Mouse (Mus musculus) G1E (cell line): Measurements from ENCODE around the gene Izumo4. TPM values are rescaled to one million over a fixed set of nuclear protein-coding genes. Genes with fewer than 3 reads are reported as not detected.
A peak's percentile ranks its signal among the peaks of the same experiment; 100 is the strongest.

Source experiments
- ATAC-seq: 2 replicates; pipeline ENCODE4 v1.8.0; 2016; ENCODE audit warnings: mild to moderate bottlenecking; ENCODE audit not compliant: insufficient number of reproducible peaks, poor library complexity, low FRiP score, severe bottlenecking; ENCODE audit errors: extremely low read depth
- DNase-seq: peaks from one replicate; pipeline ENCODE4 v3.0.0; 2012; ENCODE audit warnings: low spot score
- H3K27me3 ChIP-seq: 2 replicates; pipeline ENCODE4 v1.6.1; 2012; ENCODE audit warnings: mild to moderate bottlenecking, low read length, inconsistent platforms; ENCODE audit not compliant: insufficient read depth
- H3K36me3 ChIP-seq: replicated peaks from 2 replicates; pipeline ENCODE3; 2012; ENCODE audit warnings: mild to moderate bottlenecking, inconsistent platforms
- H3K4me1 ChIP-seq: 2 replicates; pipeline ENCODE4 v1.6.1; 2012; ENCODE audit warnings: low read depth, low read length, inconsistent platforms, mixed read lengths; ENCODE audit not compliant: insufficient read depth
- H3K4me3 ChIP-seq: 2 replicates; pipeline ENCODE4 v1.5.1; 2012; ENCODE audit warnings: low read depth, mild to moderate bottlenecking, inconsistent platforms, low read length, moderate library complexity, mixed read lengths
- H3K9me3 ChIP-seq: replicated peaks from 2 replicates; pipeline ENCODE4 v1.6.1; 2012; ENCODE audit warnings: inconsistent platforms
- CTCF ChIP-seq: IDR thresholded peaks from 2 replicates; pipeline ENCODE4 v1.5.1; 2012; ENCODE audit warnings: low read depth, low read length, inconsistent platforms, mixed read lengths
- GATA1 ChIP-seq: IDR thresholded peaks from 2 replicates; pipeline ENCODE4 v1.6.1; 2012; ENCODE audit warnings: borderline replicate concordance, low read length, inconsistent platforms, mixed read lengths
- GATA2 ChIP-seq: IDR thresholded peaks from 2 replicates; pipeline ENCODE4 v1.6.1; 2012; ENCODE audit warnings: low read depth, low read length, inconsistent platforms, borderline replicate concordance
- POLR2AphosphoS5 ChIP-seq: IDR thresholded peaks from 2 replicates; pipeline ENCODE4 v1.6.1; 2012; ENCODE audit warnings: low read depth, low read length, inconsistent platforms; ENCODE audit not compliant: insufficient replicate concordance
- TAL1 ChIP-seq: conservative IDR thresholded peaks from 2 replicates; pipeline ENCODE4 v1.6.1; 2012; ENCODE audit warnings: low read depth, low read length, inconsistent platforms, mixed read lengths
- polyA plus RNA-seq: library from polyadenylated mRNA; stranded (reverse); fragments of >175 nt; gene quantifications from 2 replicates; pipeline ENCODE4 v1.2.3, GENCODE M21; 2012
- total RNA-seq, 2 experiments: library from RNA; stranded (forward) in 1 of 2; stranded (reverse) in 1 of 2; fragments of 200-1000 nt in 1 of 2; fragments of >200 nt in 1 of 2; fragmentation: Nextera tagmentation in 1 of 2; gene quantifications; 2 replicates each; pipeline ENCODE4 v1.2.3; 2014 to 2017

The Izumo4 gene
- total and polyA plus RNA-seq, 3 experiments, result 5.9 to 8.2 (median 7.4) TPM

DNA sequence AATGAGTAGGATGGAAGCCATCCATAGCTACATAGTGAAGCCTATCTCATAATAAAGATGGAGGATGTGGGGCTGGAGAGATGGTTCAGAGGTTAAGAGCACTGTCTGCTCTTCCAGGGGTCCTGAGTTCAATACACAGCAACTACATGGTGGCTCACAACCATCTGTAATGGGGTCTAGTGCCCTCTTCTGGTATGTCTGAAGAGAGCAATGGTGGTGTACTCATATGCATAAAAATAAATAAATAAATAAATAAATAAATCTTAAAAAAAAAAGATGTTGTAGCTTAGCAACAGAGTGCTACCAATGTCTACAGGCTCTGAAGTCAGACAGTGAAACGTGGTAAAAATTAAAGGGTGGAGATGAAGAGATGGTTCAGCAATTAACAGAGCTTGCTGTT, 36.7 kb downstream of the Izumo4 start:
- TF ChIP-seq GATA1 (no peak), POLR2AphosphoS5 (no peak), CTCF (no peak), TAL1 (no peak), GATA2 (no peak)
- peaks cover 54% of the 10 kb centered on the region for H3K4me1 ChIP-seq
- no peaks in the 10 kb centered on the region for H3K27me3 ChIP-seq
- no peak for ATAC-seq
- peaks cover 65% of the 10 kb centered on the region for H3K36me3 ChIP-seq
- no peak overlapping the region for H3K4me3 ChIP-seq
- no peak for DNase-seq
- no peaks in the 10 kb centered on the region for H3K9me3 ChIP-seq

DNA sequence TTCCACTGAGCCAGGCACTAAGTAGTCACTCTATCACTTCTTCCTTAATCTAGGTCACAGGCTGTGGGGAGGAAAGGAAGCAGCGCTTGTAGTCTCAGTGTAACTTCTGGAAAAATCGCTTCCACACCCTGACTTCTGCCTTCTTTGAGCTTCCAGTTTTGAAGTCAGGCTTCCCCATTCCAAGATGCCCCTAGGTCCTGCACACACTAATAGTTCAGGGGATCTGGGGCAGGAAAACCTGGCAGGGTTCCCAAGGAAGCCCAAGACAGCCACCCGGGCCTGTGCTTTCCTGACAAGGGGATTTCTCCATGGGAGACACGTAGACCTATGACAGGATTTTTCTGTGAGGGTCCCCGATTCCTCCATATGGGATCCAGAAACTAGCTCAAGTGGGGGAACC, 39.2 kb downstream of the Izumo4 start:
- Histone ChIP-seq H3K36me3 (peaks cover 42% of the 10 kb centered on the region), H3K4me1 (peaks cover 58% of the 10 kb centered on the region), H3K9me3 (no peaks in the 10 kb centered on the region), H3K27me3 (peaks cover under 1% of the 10 kb centered on the region; the same call in 1 of the 2 replicates), H3K4me3 (peak overlapping the region; percentile 87)
- TF ChIP-seq CTCF (no peak), POLR2AphosphoS5 (no peak), GATA1 (no peak), TAL1 (no peak), GATA2 (no peak)
- ATAC-seq, result no peak
- DNase-seq, result no peak

DNA sequence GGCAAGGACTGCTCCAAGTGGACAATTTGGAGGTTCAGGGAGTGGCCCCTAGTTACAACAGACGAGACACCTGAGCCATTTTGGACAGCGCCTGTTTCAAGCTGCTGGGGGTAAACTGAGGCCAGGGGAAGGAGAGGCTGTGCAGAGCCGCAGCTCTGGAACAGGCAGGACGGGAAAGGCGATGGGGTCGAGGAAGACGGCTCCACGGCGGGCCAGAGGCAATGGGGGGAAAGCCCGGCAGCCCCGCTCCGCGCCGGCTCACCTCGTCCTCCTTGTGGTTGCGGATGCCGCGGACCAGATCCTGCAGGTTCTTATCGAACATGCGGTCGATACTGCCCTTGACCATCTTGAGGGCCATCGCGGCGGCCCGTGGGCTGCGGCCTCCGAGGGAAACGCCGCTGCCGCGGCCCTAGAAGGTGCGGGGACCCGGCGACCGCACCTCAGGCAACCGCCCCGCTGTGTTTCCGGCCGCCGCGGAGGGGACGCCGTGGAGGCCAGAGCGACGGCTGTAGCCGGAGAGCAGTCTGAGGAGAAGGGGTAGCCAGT, 39.7 kb downstream of the Izumo4 start:
- H3K4me1 ChIP-seq, result peaks cover 54% of the 10 kb centered on the region
- ATAC-seq, result no peak

DNA sequence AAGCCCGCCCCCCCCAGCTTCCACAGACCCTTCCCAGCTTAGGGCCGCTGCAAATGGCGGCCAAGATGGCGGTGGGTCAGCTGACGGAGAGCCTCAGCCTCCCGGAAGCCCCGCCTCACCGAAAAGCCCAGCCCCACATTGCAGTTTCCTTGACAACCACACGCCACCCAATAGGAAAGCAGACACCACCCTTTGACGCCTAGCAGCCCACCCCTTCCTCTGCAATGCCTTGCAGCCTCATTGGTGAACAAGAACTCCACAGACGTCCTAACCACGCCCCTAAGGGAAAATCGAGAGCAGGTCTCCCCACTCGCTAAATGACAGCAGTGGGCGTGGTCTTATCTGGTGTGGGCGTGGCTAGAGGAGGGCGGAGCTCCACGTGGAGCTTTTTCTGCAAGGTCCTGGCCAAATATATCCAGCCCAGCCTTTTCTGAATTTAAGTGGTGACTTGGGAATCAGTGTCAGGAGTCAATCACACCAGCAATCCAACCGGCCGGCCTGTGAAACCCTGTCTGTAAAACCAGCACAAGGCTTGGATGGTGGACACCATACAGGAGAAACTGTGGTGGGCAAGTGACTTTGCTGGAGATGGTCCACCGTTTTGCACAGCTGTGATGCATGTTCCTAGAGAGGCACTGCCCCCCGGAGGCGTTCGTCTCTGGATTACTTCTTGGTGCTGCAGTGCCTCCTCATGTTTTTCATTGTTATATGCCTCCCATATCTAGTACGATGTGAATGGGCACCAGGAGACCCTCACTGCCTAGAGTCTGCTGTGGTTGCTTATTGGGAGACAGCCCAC, 40.4 kb downstream of the Izumo4 start, which contains the start of gene Ap3d1:
Ap3d1 (minus strand) TSS at position 85 of the 799 bp plus-strand sequence.
- H3K4me3 ChIP-seq, result peak within 1 kb of the TSS; percentile 87

More for the DNA sequence above, 39.7 kb downstream of the Izumo4 start:
- no peak for DNase-seq
- H3K4me3 ChIP-seq, result peak overlapping the region; percentile 87
- H3K27me3 ChIP-seq, result peaks cover 6% of the 10 kb centered on the region; the same call in 1 of the 2 replicates
- H3K9me3 ChIP-seq, result no peaks in the 10 kb centered on the region
- TF ChIP-seq POLR2AphosphoS5, result no peak
- no peak for TF ChIP-seq GATA2
- no peak for TF ChIP-seq CTCF
- TF ChIP-seq GATA1, result no peak
- no peak for TF ChIP-seq TAL1
- H3K36me3 ChIP-seq, result peaks cover 37% of the 10 kb centered on the region

DNA sequence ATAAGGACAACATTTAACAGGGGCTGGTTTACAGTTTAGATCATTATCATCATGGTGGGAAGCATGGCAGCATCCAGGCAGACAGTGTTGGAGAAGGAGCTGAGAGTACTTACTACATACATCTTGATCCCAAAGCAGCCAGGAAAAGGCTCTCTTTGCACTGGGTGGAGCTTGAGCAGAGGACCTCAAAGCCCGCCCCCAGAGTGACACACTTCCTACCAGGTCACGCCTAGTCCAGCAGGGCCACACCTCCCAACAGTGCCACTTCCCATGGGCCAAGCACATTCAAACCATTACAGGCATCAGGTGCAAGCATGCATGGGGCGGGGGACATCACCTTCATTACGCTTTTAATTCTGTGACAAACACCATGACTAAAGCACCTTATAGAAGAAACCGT, 42.3 kb downstream of the Izumo4 start:
- no peak for DNase-seq
- TF ChIP-seq GATA1 (no peak), GATA2 (no peak), POLR2AphosphoS5 (no peak), TAL1 (no peak), CTCF (no peak)
- Histone ChIP-seq H3K4me3 (no peak overlapping the region; the same call in 1 of the 2 replicates), H3K4me1 (peaks cover 36% of the 10 kb centered on the region), H3K36me3 (peaks cover 17% of the 10 kb centered on the region), H3K27me3 (peaks cover 6% of the 10 kb centered on the region; the same call in 1 of the 2 replicates), H3K9me3 (no peaks in the 10 kb centered on the region)
- ATAC-seq, result no peak

More for the DNA sequence above, 40.4 kb downstream of the Izumo4 start, which contains the start of gene Ap3d1:
- no peaks in the 10 kb centered on the region for H3K9me3 ChIP-seq
- ATAC-seq, result peak; percentile 100
- H3K36me3 ChIP-seq, result peaks cover 30% of the 10 kb centered on the region
- peaks cover 6% of the 10 kb centered on the region; the same call in 1 of the 2 replicates for H3K27me3 ChIP-seq
- peak; percentile 99 for DNase-seq
- peaks cover 47% of the 10 kb centered on the region for H3K4me1 ChIP-seq
- TF ChIP-seq POLR2AphosphoS5 (no peak), GATA2 (no peak), GATA1 (no peak), TAL1 (no peak), CTCF (no peak)

DNA sequence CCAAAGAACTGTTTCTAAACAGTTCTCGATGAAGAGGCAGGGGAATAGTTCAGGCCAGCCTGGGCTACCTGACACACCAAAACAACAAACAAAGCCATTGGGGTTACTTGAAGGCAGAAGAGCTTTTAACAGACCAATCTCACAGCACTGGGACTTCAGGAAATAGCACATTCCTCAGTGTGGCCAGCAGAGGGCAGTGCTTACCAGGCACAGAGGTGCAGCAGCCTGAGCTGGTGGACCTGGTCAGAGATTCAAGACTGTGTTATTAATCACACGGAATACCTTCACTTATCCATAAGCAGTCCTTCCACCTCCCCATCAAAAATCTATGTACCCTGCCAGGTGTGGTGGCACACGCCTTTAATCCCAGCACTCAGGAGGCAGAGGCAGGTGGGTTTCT, 45.4 kb downstream of the Izumo4 start:
- Histone ChIP-seq H3K9me3 (no peaks in the 10 kb centered on the region), H3K27me3 (peaks cover 8% of the 10 kb centered on the region), H3K36me3 (no peaks in the 10 kb centered on the region), H3K4me1 (peaks cover 37% of the 10 kb centered on the region), H3K4me3 (no peak overlapping the region)
- DNase-seq (peak; percentile 41), ATAC-seq (no peak)
- TF ChIP-seq CTCF, result peak; percentile 93
- no peak for TF ChIP-seq GATA1
